Mouse (Mus musculus): ENCODE results near the gene Sycp2.

DNA sequence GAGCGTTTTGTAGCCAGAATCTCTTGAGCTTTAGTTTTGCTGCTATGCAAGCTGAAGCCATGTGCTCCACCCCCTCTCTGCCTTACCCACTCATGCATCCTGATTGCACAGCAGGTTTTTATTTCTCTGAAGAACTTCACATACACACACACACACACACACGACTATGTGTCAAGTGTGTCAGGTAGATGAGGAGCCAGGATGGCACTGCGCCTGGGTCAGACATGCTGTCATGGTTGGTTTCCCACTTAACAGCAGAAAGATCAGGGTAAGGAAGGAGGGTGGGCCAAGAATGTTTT, 7.6 kb upstream of the Sycp2 start:
- TF ChIP-seq POLR2A (IDR thresholded peaks at IDR 0.05; ENCODE audit: borderline replicate concordance, extremely low read depth, low read depth, low read length) (no peak), CTCF (IDR thresholded peaks at IDR 0.05; ENCODE audit: insufficient read depth, low read length) (no peak)
